Mouse (Mus musculus) G1E (cell line): Measurements from ENCODE around the gene Pde4dip.

Experiments used
- CTCF ChIP-seq: IDR thresholded peaks from 2 replicates; pipeline ENCODE4 v1.5.1; 2012; ENCODE audit warnings: low read depth, low read length, inconsistent platforms, mixed read lengths
- GATA1 ChIP-seq: IDR thresholded peaks from 2 replicates; pipeline ENCODE4 v1.6.1; 2012; ENCODE audit warnings: borderline replicate concordance, low read length, inconsistent platforms, mixed read lengths
- GATA2 ChIP-seq: IDR thresholded peaks from 2 replicates; pipeline ENCODE4 v1.6.1; 2012; ENCODE audit warnings: low read depth, low read length, inconsistent platforms, borderline replicate concordance
- POLR2AphosphoS5 ChIP-seq: IDR thresholded peaks from 2 replicates; pipeline ENCODE4 v1.6.1; 2012; ENCODE audit warnings: low read depth, low read length, inconsistent platforms; ENCODE audit not compliant: insufficient replicate concordance

- no peak for TF ChIP-seq GATA1
- no peak for TF ChIP-seq CTCF
- no peak for TF ChIP-seq GATA2
- TF ChIP-seq POLR2AphosphoS5: no peak
These were observed 187.3 kb downstream of the Pde4dip start for GRCm38 (mm10) chr3:97701198-97701597.
